ENCODE assay signal across 17 mouse cellular contexts in the genomic region with DNA sequence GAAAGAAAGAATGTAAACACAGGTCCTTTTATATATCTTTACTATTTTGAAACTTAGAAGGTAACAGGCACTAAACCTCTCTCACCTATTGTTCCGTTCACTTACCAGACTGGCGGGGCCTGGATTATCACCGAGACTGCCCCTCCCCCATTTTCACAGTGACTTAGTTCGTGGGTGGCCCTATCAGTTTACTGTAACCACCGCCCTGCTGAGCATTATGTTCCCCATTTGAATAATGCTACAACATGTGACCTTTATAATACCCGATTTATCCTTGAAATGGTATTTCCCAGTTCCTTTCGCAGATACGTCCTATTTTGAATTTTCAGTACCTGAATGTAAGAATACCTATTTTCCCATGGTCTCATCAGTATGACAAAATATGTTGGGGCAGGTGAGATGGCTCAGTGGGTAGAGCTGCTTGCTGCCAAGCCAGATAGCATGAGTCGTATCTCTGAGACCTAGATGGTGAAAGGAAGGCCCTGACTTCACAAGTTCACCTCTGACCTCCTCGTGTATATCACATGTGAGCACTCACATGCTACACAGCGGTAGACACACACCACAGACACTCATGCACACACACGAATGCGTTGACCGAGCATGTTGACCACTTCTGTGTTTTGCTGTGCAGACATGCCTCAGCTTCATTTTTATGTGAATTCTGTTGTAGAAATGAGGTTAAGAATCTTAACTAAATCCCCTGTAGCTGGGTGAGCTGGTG. TPM values are rescaled to one million over a fixed set of nuclear protein-coding genes. Genes with fewer than 3 reads are reported as not detected.
"Had no signal": no experiment of that assay in that cellular context is flagged by ENCODE, and none has a peak within 500 bp of the region (broad histone marks: within the 10 kb centered on the region; RNA-seq: fewer than 3 reads in every experiment).

No protein-coding gene starts in this region.

- H3K4me1 ChIP-seq: midbrain, embryonic 12.5 days; neural tube, embryonic 12.5 days; stomach, embryonic 15.5 days had no signal

- H3K36me3 ChIP-seq: stomach, embryonic 15.5 days had no signal

- DNase-seq: lung, adult 18-20 months; lung, embryonic 14.5 days; lung, postnatal 10 days; lung, postnatal 4 days; midbrain, embryonic 14.5 days; right cerebral cortex, postnatal 14 days; thymus, adult 2 months; thymus, postnatal 25 days; thymus, postnatal 4 days had no signal

- H3K27me3 ChIP-seq: midbrain, embryonic 12.5 days; neural tube, embryonic 12.5 days; stomach, embryonic 15.5 days had no signal

- H3K4me3 ChIP-seq: midbrain, embryonic 10.5 days; midbrain, embryonic 12.5 days; neural tube, embryonic 12.5 days; stomach, embryonic 15.5 days had no signal

- H3K27ac ChIP-seq: midbrain, embryonic 10.5 days; midbrain, embryonic 12.5 days; neural tube, embryonic 12.5 days; stomach, embryonic 15.5 days; stomach, postnatal 0 days had no signal

- H3K9me3 ChIP-seq: midbrain, embryonic 10.5 days; midbrain, embryonic 12.5 days; neural tube, embryonic 12.5 days; stomach, embryonic 15.5 days had no signal

- H3K9ac ChIP-seq: lung, embryonic 14.5 days; midbrain, embryonic 12.5 days; neural tube, embryonic 12.5 days; stomach, embryonic 15.5 days had no signal

RNA-seq across cellular contexts. Expression of gene Slc24a1, which starts 46.3 kb away (rescaled TPM):
- total RNA-seq: megakaryocyte, adult 5-6 weeks; megakaryocyte-erythroid progenitor cell, adult 5-6 weeks had no signal
- polyA plus RNA-seq: midbrain, embryonic 12.5 days; neural tube, embryonic 12.5 days; spleen, adult 2 months had no signal
